Mouse (Mus musculus) midbrain, embryonic 16.5 days (tissue): ENCODE results near the gene Psip1. TPM values are rescaled to one million over a fixed set of nuclear protein-coding genes. Genes with fewer than 3 reads are reported as not detected.

Experiments
- polyA plus RNA-seq: library from polyadenylated mRNA; unstranded; fragments of >200 nt; fragmentation: Nextera tagmentation; extraction: Ambion mirVana; gene quantifications from 2 replicates; pipeline ENCODE4 v1.2.1, GENCODE M21; 2015

Gene Psip1
- polyA plus RNA-seq, 1 experiment from 2014 or later, result 284 TPM

Other genes starting within 250 kb of the Psip1 start
- 5.9 and 7.1 TPM in 2 replicates for gene Ttc39b, start 162.2 kb downstream of the Psip1 start, polyA plus RNA-seq
- 64.9 and 75.5 TPM in 2 replicates for gene Snapc3, start 68.7 kb downstream of the Psip1 start, polyA plus RNA-seq
- gene Ccdc171, start 39.1 kb upstream of the Psip1 start, polyA plus RNA-seq, result 3.5 TPM in 2 replicates